Mouse (Mus musculus): ENCODE results near the gene Vat1l.

Vat1l gene

DNA sequence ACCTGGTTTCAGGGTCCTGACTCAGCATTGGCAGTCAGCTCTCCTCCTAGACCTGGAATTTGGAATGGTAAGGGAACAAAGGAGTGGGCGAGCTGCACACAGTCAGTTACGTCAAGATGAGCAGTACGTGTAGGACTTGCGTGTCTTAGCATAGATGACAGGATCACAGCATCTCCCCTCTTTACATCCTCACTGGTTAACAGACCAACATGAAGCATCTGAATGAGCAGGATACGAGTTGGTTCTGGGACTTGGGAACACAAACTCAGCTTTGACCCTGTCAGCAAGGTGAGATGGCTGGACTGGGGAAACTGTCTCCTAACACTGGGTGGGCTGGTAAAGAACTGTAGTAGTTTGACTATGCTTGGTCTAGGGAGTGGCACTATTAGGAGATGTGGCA lies 193.9 kb downstream of the Vat1l start:
- DNase-seq (ENCODE audit: low spot score), result no peak

DNA sequence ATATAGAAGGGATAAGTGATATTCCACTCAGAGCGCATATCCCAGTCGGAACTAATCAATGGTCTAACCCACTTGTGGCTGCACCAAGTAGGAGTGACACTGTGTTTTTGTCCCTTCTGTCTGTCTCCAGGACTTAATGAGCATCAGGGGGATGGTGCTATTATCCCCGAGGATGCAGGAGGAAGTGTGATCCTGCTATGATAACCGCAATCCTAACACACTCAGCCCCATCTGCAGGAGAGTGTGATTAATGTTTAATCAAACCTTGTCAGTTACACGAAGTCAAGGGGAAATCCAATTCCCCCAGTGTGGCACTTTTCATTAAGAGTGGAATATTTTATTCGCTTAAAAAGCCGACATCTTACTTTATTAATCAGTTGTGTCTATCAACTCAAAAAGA lies 196.3 kb downstream of the Vat1l start:
- no peak for DNase-seq (ENCODE audit: low spot score)

DNA sequence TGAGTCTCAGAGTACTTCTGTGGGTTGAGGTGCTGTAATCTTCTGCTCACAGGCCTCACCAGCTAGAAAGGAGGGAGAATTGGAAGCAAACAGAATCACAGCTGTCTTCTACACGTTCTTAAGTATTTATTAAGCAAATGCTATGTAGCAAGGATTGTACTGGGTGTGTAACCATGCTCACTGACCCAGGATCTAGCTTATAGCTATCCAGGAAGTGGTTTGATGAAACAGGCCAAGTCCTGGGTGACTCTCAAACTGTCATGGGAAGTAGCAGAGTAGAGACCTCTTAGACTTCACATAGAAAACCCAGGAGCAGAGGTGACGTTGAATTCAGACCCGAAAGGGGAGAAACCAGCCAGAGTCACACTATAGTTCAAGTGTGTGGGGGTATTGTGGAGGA lies 206.0 kb downstream of the Vat1l start:
- no peak for DNase-seq (ENCODE audit: low spot score)

DNA sequence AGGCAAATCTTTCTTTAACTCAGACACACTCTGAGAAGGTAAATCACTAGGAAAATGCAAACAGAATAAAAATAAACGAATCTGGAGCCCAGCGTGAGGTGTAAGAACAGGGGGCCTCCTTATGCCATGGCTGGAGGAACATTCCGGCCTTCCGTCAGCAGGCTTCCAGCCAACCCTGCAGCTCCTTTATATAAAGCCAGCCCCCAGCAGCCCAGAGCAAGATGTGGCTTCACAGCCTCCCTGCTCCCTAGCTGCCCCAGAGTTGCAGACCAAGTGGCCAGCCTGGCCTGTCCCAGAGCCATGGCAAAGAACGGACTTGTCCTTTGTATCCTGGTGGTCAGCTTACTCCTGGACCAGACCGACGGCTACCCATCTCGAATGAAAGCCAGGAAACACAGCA lies 212.4 kb downstream of the Vat1l start, which contains the start of gene Clec3a:
Gene Clec3a (plus strand): TSS at position 301 of the 400 bp plus-strand sequence.
- DNase-seq (ENCODE audit: low spot score), result no peak

DNA sequence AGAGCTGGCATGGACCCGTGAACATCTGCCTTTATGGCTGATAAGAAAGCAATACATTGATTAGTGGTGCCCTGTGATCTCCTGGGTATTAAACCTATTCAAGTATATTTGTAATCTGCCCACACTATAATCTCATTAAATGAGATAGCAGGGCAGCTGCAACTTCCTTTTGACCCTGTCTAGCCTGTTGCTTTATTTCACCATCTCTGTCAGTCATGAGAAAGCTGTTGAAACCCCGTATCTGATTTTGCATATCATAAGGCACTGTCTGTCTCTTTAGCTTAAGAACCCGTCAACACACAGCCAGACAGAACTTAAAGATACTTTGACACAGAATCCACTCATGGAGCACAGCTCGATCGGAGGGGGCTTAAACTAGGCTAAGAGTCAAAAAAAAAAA lies 213.1 kb downstream of the Vat1l start:
- no peak for DNase-seq (ENCODE audit: low spot score)

DNA sequence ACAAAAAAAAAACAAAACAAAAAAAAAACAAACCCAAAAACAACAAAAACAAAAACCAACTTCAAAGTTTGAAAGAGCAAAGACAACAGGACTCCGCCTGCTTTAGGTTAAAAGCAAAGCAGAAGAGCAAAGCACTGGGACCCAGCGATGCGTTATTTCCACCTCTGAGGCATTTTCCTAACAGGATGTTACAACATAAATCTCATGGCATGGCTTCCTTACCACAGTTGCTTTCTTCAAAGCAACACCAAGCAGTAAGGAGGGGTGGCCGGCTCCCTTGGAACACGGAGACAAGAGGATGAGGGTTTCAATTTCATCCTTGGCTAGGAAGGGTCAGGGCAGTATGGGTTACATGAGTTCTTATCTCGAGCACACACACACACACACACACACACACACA lies 213.5 kb downstream of the Vat1l start:
- no peak for DNase-seq (ENCODE audit: low spot score)

DNA sequence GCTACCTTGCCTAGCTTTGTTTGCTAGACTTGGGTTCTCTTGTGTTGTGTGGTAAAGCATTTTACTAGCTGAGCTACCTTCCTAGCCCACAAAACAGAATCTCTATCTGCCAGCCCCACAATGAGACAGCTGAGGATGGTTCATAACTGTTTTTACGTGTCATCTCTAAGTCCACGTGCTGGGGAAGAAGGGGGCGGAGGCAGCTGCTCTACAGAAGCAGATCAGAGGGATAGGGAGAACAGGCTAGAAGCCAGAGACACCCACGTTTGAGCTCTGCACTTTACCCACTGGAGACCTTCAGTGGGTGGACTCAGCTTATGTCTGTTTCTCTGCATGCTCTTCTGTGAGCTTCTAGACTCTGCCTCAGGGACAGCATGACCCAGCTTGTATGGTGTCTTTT lies 216.1 kb downstream of the Vat1l start:
- DNase-seq (ENCODE audit: low spot score), result no peak
